Mouse (Mus musculus): ENCODE measurements around the gene Xlr5a. TPM values are rescaled to one million over a fixed set of nuclear protein-coding genes. Genes with fewer than 3 reads are reported as not detected.
"Not testable (repeated sequence)": the region's sequence is repeated elsewhere in the genome, so short reads cannot be mapped to it uniquely, and the experiment has no call there.

The Xlr5a gene
- polyA plus RNA-seq, 1 experiment: not detected

DNA sequence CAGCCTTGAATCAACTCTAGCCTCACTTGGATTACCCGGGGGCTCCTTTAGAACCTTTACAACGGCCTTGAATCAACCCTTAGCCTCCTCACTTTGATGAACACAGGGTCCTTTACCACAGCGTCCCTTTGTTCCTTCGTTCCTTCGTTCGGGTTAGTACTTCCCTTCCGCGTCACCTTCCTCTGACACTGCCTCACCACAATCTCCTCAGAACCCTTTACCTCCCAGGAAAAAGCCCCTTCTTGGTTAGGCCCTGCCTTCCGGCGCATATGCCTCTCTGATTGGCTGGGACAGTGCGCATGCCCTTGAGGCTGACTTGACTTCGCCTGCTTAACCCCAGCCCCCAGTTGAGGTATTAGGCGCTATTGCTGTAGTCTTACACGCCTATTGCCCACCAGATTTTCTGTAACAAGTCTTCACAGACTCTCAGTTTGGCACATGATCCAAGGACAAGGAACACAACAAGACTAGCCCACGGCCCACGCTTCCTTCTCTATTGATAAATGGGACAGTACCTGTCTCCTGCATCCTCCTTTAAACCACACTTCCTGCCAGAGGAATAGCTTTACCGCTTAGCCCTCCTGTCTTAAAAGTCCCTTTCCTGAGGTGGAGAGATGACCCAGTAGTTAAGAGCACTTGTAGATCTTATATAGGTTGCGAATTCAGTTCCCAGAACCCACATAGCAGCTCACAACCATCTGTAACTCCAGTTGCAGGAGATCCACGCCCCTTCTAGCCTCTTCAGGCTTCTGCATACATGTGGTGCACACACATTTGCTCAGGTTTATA is 210.3 kb downstream of the Xlr5a start, which contains the start of gene Xlr4a:
Gene Xlr4a (minus strand): TSS at position 212 of the 789 bp plus-strand sequence.
- not testable (repeated sequence) for H3K36me3 ChIP-seq (replicated peaks; ENCODE audit: low read length); H3K9me3 ChIP-seq; H3K4me3 ChIP-seq (replicated peaks); H3K27me3 ChIP-seq (replicated peaks); H3K4me1 ChIP-seq

DNA sequence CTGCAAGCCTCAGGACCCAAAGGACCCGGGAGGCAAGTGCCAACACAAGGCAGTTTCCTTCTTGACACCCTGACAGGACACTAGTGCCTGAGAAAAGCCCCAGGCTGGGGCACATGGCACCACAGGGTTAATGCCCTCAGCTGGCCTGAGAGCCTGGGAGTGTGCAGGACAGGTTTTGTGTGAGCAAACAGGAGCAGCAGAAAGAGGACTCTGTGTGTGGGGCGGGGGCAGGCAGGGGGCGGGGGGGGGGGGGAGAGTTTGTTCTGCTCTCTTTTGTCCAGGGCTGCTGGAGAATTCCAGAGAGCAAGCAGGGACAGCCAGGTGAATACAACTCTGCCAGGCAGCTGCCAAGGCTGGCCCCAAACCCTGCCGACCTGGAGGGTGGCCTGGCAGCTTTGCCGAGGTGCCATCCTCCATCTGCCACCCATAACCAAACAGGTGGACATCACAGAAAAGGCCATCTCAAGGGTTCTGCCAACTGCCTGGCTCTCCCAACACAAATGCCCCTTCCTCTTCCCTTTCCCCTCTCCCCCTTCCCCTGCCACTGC is 225.9 kb downstream of the Xlr5a start:
- not testable (repeated sequence) for H3K4me3 ChIP-seq (replicated peaks); H3K4me1 ChIP-seq; H3K36me3 ChIP-seq (replicated peaks; ENCODE audit: low read length); H3K9me3 ChIP-seq
- peaks cover 33% of the 10 kb centered on the region for H3K27me3 ChIP-seq (replicated peaks)

DNA sequence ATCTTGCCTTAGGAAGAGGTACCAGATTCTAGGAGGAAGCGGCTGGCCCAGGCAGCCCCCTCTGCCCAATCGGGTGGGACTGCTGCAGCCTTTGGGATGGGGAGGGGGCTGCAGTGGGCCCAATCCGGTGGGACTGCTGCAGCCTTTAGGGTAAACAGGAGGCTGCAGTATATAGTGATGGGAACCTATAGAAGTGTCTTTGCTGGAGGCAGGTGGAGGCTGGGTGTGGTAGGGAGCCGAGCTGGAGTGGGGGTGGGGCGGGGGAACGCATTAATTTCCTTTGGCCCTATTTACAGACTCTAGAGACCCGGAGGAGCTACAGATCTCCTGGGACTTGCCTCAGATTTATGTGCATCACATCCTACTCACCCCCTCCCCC is 228.4 kb downstream of the Xlr5a start, which contains the start of gene Pnma3:
Gene Pnma3 (plus strand): TSS at position 373 of the 379 bp plus-strand sequence.
- TF ChIP-seq FLI1 (IDR thresholded peaks at IDR 0.05; ENCODE audit: low read length) (no peak), GATA1 (IDR thresholded peaks at IDR 0.05; ENCODE audit: borderline replicate concordance, low read length) (no peak)
- H3K36me3 ChIP-seq (replicated peaks; ENCODE audit: low read length): no peaks in the 10 kb centered on the region
- no peak within 1 kb of the TSS for H3K4me3 ChIP-seq (replicated peaks)
- 0 out of 2 replicates have a peak, but pooled peaks cover 3% of the 10 kb centered on the region for H3K4me1 ChIP-seq
- peaks cover 36% of the 10 kb centered on the region for H3K27me3 ChIP-seq (replicated peaks)
- H3K9me3 ChIP-seq: no peaks in the 10 kb centered on the region

DNA sequence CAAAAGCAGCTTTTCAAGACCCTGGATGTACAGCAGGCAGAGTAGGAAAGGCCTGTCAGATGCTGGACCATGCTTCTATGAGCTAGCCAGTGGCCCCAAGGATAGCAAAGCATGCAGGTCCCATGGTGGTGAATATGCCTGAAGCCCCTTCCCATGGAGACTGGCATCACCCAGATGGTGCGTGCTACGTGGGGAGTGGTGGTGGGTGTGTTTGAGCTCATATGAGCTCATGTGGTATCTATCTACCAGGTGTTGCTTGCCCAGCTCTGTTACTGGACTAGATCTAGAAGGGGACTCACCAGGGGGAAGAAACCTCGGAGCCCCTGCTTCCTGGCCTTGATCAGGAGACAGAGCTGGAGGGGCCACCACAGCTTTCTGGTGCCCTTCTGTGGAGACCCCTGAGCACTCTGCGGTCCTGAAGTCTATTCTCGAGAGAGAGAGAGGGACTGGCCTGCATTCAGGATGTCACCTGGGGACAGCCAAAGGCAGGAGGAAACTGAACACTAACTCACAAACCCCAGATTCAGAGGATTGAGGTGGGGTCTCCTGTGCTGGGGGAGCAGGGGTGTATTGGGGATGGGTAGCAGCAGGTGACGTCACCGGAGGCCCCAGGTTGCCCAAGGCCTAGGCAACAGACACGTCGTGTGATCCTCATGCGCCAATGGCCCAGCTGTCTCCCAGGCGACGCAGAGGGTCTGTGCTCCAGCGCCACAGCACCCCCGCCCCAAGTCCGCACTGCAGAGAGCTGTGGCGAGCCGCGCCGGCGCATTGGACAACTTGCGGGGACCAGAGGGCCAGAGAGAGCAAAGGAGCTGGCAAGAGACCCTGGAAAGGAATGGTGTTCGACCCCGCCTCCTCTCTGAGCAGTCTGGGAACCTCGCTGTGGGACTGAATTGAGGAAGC is 229.0 kb downstream of the Xlr5a start:
- Histone ChIP-seq H3K27me3 (replicated peaks) (peaks cover 36% of the 10 kb centered on the region), H3K9me3 (no peaks in the 10 kb centered on the region), H3K36me3 (replicated peaks; ENCODE audit: low read length) (no peaks in the 10 kb centered on the region), H3K4me1 (0 out of 2 replicates have a peak, but pooled peaks cover 3% of the 10 kb centered on the region), H3K4me3 (replicated peaks) (no peak overlapping the region)
- TF ChIP-seq FLI1 (IDR thresholded peaks at IDR 0.05; ENCODE audit: low read length): no peak
- no peak for TF ChIP-seq GATA1 (IDR thresholded peaks at IDR 0.05; ENCODE audit: borderline replicate concordance, low read length)

DNA sequence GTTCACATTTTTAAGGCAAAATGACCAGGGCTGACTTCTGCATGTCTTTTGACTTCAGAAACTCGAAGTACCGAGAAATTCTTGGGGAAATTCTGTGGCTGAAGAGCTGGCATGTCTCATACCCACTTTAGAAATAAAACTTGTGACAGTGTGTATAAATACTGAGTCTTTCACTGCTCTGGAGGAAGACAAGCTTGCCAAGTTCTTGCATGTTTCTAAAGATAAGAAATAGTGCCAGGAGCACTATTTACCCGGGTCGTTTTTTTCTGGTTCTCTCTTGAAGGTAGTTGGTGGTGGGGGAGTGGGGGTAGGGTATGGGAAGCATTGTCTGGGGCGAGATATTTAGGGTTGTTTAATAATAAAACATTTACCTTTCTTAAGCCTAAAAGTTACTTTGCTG is 230.5 kb downstream of the Xlr5a start:
- H3K9me3 ChIP-seq: no peaks in the 10 kb centered on the region
- TF ChIP-seq GATA1 (IDR thresholded peaks at IDR 0.05; ENCODE audit: borderline replicate concordance, low read length) (no peak), FLI1 (IDR thresholded peaks at IDR 0.05; ENCODE audit: low read length) (no peak)
- peaks cover 28% of the 10 kb centered on the region for H3K27me3 ChIP-seq (replicated peaks)
- H3K4me3 ChIP-seq (replicated peaks): no peak overlapping the region
- H3K36me3 ChIP-seq (replicated peaks; ENCODE audit: low read length): no peaks in the 10 kb centered on the region
- 0 out of 2 replicates have a peak, but pooled peaks cover 3% of the 10 kb centered on the region for H3K4me1 ChIP-seq

DNA sequence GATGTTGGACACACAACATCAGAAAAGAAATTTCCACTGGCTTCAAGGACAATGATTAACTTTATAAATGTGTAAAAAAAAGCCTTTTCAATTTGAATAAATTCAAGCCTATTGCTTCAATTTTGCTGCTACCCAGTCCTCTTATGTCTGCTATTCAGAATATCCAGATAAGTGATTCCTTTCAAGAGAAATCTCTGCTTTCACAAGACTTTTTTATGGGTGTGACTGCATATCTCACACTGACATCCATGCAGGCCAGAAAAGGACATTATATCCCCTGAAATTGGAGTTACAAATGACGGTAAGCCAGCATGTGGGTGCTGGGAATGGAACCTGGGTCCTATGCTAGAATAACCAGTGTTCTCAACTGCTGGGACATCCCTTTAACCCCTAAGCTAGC is 231.2 kb downstream of the Xlr5a start:
- Histone ChIP-seq H3K36me3 (replicated peaks; ENCODE audit: low read length) (no peaks in the 10 kb centered on the region), H3K27me3 (replicated peaks) (peaks cover 28% of the 10 kb centered on the region), H3K4me1 (0 out of 2 replicates have a peak, but pooled peaks cover 3% of the 10 kb centered on the region), H3K4me3 (replicated peaks) (no peak overlapping the region), H3K9me3 (no peaks in the 10 kb centered on the region)
- no peak for TF ChIP-seq FLI1 (IDR thresholded peaks at IDR 0.05; ENCODE audit: low read length)
- no peak for TF ChIP-seq GATA1 (IDR thresholded peaks at IDR 0.05; ENCODE audit: borderline replicate concordance, low read length)

Other genes with a start within 250 kb of the Xlr5a start
- not detected in 2 replicates for gene Pnma3, start 228.2 kb downstream of the Xlr5a start, polyA plus RNA-seq (2012; ENCODE audit: insufficient read depth, low replicate concordance)
- not detected in 2 replicates for gene Xlr4a, start 210.5 kb downstream of the Xlr5a start, polyA plus RNA-seq (2012; ENCODE audit: insufficient read depth, low replicate concordance)
- gene Xlr3a, start 195.9 kb downstream of the Xlr5a start, polyA plus RNA-seq (2012; ENCODE audit: insufficient read depth, low replicate concordance): not detected in 2 replicates
- 0.03 TPM in 1 of 2 replicates, not detected in the other for gene Gm14685, start 175.9 kb downstream of the Xlr5a start, polyA plus RNA-seq (2012; ENCODE audit: insufficient read depth, low replicate concordance)
- gene Xlr5b, start 144.2 kb downstream of the Xlr5a start, polyA plus RNA-seq (2012; ENCODE audit: insufficient read depth, low replicate concordance): not detected in 2 replicates
- gene DXBay18, start 143.5 kb downstream of the Xlr5a start, polyA plus RNA-seq (2012; ENCODE audit: insufficient read depth, low replicate concordance): not detected in 2 replicates
- not detected in 2 replicates for gene Spin2d, start 116.0 kb downstream of the Xlr5a start, polyA plus RNA-seq (2012; ENCODE audit: insufficient read depth, low replicate concordance)
- gene Xlr3b, start 100.8 kb downstream of the Xlr5a start, polyA plus RNA-seq (2012; ENCODE audit: insufficient read depth, low replicate concordance): 0.17 TPM in 1 of 2 replicates, not detected in the other
- gene Xlr4b, start 78.6 kb downstream of the Xlr5a start, polyA plus RNA-seq (2012; ENCODE audit: insufficient read depth, low replicate concordance): 0.91 TPM in 1 of 2 replicates, not detected in the other
- gene F8a, start 64.7 kb downstream of the Xlr5a start, polyA plus RNA-seq (2012; ENCODE audit: insufficient read depth, low replicate concordance): 18.9 and 42.4 TPM in 2 replicates
- 2.7 TPM in 1 of 2 replicates, not detected in the other for gene Xlr4c, start 49.8 kb downstream of the Xlr5a start, polyA plus RNA-seq (2012; ENCODE audit: insufficient read depth, low replicate concordance)
- gene Xlr3c, start 27.6 kb downstream of the Xlr5a start, polyA plus RNA-seq (2012; ENCODE audit: insufficient read depth, low replicate concordance): not detected in 2 replicates
- not detected in 2 replicates for gene Xlr5c, start within 50 bp of the Xlr5a start, polyA plus RNA-seq (2012; ENCODE audit: insufficient read depth, low replicate concordance)
- not detected in 2 replicates for gene Gm45015, start 43.9 kb upstream of the Xlr5a start, polyA plus RNA-seq (2012; ENCODE audit: insufficient read depth, low replicate concordance)
- gene Zfp275, start 49.6 kb upstream of the Xlr5a start, polyA plus RNA-seq (2012; ENCODE audit: insufficient read depth, low replicate concordance): 0.34 and 0.38 TPM in 2 replicates
- not detected in 2 replicates for gene Gm18336, start 105.8 kb upstream of the Xlr5a start, polyA plus RNA-seq (2012; ENCODE audit: insufficient read depth, low replicate concordance)
- not detected in 2 replicates for gene Zfp92, start 118.1 kb upstream of the Xlr5a start, polyA plus RNA-seq (2012; ENCODE audit: insufficient read depth, low replicate concordance)
- gene Trex2, start 142.4 kb upstream of the Xlr5a start, polyA plus RNA-seq (2012; ENCODE audit: insufficient read depth, low replicate concordance): not detected in 2 replicates
- 4.9 TPM in 1 of 2 replicates, not detected in the other for gene Haus7, start 166.1 kb upstream of the Xlr5a start, polyA plus RNA-seq (2012; ENCODE audit: insufficient read depth, low replicate concordance)
- gene Bgn, start 190.6 kb upstream of the Xlr5a start, polyA plus RNA-seq (2012; ENCODE audit: insufficient read depth, low replicate concordance): not detected in 2 replicates
- 0.13 TPM in 1 of 2 replicates, not detected in the other for gene Atp2b3, start 210.1 kb upstream of the Xlr5a start, polyA plus RNA-seq (2012; ENCODE audit: insufficient read depth, low replicate concordance)

Measured in megakaryocyte, embryonic 14.5 days (primary cell).